Mouse (Mus musculus) neural tube, embryonic 14.5 days (tissue): ENCODE results near the gene Pglyrp2. TPM values are rescaled to one million over a fixed set of nuclear protein-coding genes. Genes with fewer than 3 reads are reported as not detected.

ENCODE experiments used
- ATAC-seq: fragments of 200-750 bp; cut with Nextera tagmentation; 2 replicates; pipeline ENCODE4 v1.8.0; 2017; ENCODE audit warnings: low read depth, mild to moderate bottlenecking, moderate TSS enrichment, moderate library complexity
- H3K27ac ChIP-seq: fragments of 300-500 bp; sonication (generic); 2 replicates; pipeline ENCODE4 v1.5.1; 2014; ENCODE audit warnings: low read depth, mild to moderate bottlenecking, control low read depth, low read length, moderate library complexity, mixed read lengths
- H3K27me3 ChIP-seq: fragments of 300-500 bp; sonication (generic); 2 replicates; pipeline ENCODE4 v1.6.1; 2014; ENCODE audit warnings: low read length; ENCODE audit not compliant: control insufficient read depth, insufficient read depth
- H3K36me3 ChIP-seq: fragments of 300-500 bp; sonication (generic); 2 replicates; pipeline ENCODE4 v1.6.1; 2014; ENCODE audit warnings: low read length, mixed read lengths; ENCODE audit not compliant: control insufficient read depth, insufficient read depth
- H3K4me1 ChIP-seq: fragments of 300-500 bp; sonication (generic); 2 replicates; pipeline ENCODE4 v1.6.1; 2014; ENCODE audit warnings: low read length; ENCODE audit not compliant: control insufficient read depth, insufficient read depth
- H3K4me2 ChIP-seq: fragments of 300-500 bp; sonication (generic); 2 replicates; pipeline ENCODE4 v1.6.1; 2014; ENCODE audit warnings: mild to moderate bottlenecking, low read depth, low read length, control low read depth
- H3K4me3 ChIP-seq: fragments of 300-500 bp; sonication (generic); 2 replicates; pipeline ENCODE4 v1.5.1; 2014; ENCODE audit warnings: low read depth, low read length, control low read depth, mixed read lengths
- H3K9ac ChIP-seq: fragments of 300-500 bp; sonication (generic); replicated peaks from 2 replicates; pipeline ENCODE4 v1.6.1; 2014; ENCODE audit warnings: low read depth, mild to moderate bottlenecking, control low read depth, low read length, mixed read lengths
- H3K9me3 ChIP-seq: fragments of 300-500 bp; sonication (generic); 2 replicates; pipeline ENCODE4 v1.6.1; 2016; ENCODE audit warnings: low read length; ENCODE audit not compliant: control insufficient read depth
- WGBS: fragments of 180-500 bp; shearing (Covaris S2); extraction: QIAGEN DNeasy Blood & Tissue Kit; methylation state at CpG from one replicate; pipeline ENCODE4 v1.1.7; 2014; 5-methylcytosine and 5-hydroxymethylcytosine counted together
- polyA plus RNA-seq: library from polyadenylated mRNA; unstranded; fragments of >200 nt; fragmentation: Nextera tagmentation; extraction: Ambion mirVana; gene quantifications from 2 replicates; pipeline ENCODE4 v1.2.1, GENCODE M21; 2014

Gene Pglyrp2
- polyA plus RNA-seq, 1 experiment from 2014 or later: not detected

DNA sequence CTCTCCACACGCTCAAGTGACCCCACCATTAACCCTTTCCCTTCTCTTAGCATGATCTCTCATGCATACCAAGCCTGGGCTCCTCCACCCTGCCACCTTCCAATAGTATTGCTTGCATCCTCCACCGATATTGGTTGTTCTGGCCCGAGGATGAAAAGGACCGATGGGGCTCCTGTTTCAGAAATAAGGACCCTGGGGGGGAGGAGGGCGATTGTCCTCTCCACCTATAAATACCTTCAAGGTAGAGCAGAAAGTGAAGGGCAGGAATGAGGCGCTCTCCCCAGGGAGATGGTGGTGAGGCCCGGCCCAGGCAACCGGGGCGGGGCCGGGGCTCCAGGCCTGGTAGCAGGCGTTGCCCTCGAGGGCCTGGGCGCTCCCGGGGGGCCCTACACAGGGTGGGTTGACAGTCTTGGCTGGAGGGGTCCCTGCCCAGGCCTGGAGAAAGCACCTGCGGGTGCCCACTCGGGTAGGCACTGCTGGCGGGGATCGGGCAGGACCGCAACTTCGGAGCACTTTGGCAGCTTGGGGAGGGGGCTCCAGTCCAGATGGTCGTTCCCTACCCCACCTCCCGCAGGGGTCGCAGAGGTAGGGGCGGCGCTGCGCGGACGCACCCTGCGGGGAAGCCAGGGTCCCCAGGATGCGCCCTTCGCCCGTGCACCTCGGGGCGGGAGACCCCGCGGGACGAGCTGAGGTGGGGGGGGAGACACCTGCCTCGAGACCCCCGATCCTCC is 35.4 kb downstream of the Pglyrp2 start:
- H3K4me2 ChIP-seq: peak overlapping the region; percentile 94
- ATAC-seq: peak; percentile 59
- no peaks in the 10 kb centered on the region for H3K9me3 ChIP-seq
- H3K27me3 ChIP-seq: peaks cover 16% of the 10 kb centered on the region
- peaks cover 10% of the 10 kb centered on the region for H3K36me3 ChIP-seq
- H3K27ac ChIP-seq: peak overlapping the region; percentile 84
- H3K9ac ChIP-seq: peak overlapping the region; percentile 88
- peak overlapping the region; percentile 82 for H3K4me3 ChIP-seq
- WGBS: under 1% methylated on average over 21 of the region's 39 CpGs
- peaks cover 11% of the 10 kb centered on the region; the same call in 1 of the 2 replicates for H3K4me1 ChIP-seq

- H3K27me3 ChIP-seq: peaks cover 16% of the 10 kb centered on the region
- H3K9me3 ChIP-seq: no peaks in the 10 kb centered on the region
- ATAC-seq: 0 out of 2 replicates have a peak, but pooled peaks have one; percentile 1
- peaks cover 11% of the 10 kb centered on the region; the same call in 1 of the 2 replicates for H3K4me1 ChIP-seq
- 34% methylated on average over 7 of the region's 7 CpGs for WGBS
- peak overlapping the region; percentile 82 for H3K4me3 ChIP-seq
- no peak overlapping the region for H3K27ac ChIP-seq
- peak overlapping the region; percentile 94 for H3K4me2 ChIP-seq
- peaks cover 10% of the 10 kb centered on the region for H3K36me3 ChIP-seq
- peak overlapping the region; percentile 88 for H3K9ac ChIP-seq
Observed at GRCm38 (mm10) chr17:32387986-32388369, 36.0 kb downstream of the Pglyrp2 start.

GRCm38 (mm10) chr17:32386659-32387432 is 37.1 kb downstream of the Pglyrp2 start:
- H3K4me2 ChIP-seq: no peak overlapping the region
- H3K4me1 ChIP-seq: peaks cover 11% of the 10 kb centered on the region; the same call in 1 of the 2 replicates
- no peak for ATAC-seq
- peaks cover 10% of the 10 kb centered on the region for H3K36me3 ChIP-seq
- H3K9ac ChIP-seq: no peak overlapping the region
- WGBS: 70% methylated on average over 9 of the region's 9 CpGs
- H3K4me3 ChIP-seq: no peak overlapping the region
- peaks cover 7% of the 10 kb centered on the region for H3K27me3 ChIP-seq
- no peaks in the 10 kb centered on the region for H3K9me3 ChIP-seq
- no peak overlapping the region for H3K27ac ChIP-seq

DNA sequence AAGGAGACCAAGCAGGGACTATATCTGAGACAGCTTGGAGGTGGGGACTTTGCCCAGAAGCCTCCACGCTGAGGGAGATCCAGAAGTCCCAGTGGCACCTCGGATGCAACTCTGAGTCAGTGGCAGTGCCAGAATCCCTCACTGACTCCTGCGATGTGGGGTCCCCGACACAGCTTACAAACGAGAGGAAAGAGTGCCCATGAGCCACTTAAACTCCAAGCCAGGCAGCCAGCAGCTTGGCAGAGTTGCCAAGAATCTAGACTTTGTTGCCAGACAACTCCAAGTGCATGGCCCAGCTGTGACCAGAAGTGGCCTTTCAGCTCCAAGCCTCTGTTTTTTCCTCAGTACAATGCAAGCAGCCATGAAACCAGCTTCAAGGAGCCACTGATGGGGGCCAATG is 40.3 kb downstream of the Pglyrp2 start:
- peaks cover 10% of the 10 kb centered on the region for H3K36me3 ChIP-seq

DNA sequence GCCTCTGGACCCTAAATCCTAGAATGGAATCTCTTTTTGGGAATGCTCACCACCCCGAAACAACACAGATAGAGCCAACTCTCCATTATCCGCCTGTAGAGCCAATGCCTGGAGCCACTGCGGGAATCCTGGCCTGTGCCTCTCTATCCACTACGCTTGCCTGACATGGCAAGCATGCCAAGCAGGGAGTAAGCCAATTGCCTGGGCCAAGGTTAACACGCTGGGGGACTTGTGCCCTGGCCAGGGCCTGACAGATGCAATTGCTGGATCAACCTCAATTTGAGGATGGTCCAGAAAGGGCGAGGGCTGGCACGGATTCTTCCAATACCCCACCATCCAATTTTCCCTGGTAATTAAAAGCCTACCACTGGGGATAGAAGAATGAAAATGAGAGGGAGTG is 41.4 kb downstream of the Pglyrp2 start:
- H3K4me3 ChIP-seq: no peak overlapping the region
- peaks cover 12% of the 10 kb centered on the region for H3K36me3 ChIP-seq
- no peak for ATAC-seq
- peaks cover 2% of the 10 kb centered on the region; the same call in 1 of the 2 replicates for H3K4me1 ChIP-seq
- 93% methylated on average over 7 of the region's 7 CpGs for WGBS
- no peaks in the 10 kb centered on the region for H3K27me3 ChIP-seq
- H3K9me3 ChIP-seq: no peaks in the 10 kb centered on the region
- H3K4me2 ChIP-seq: no peak overlapping the region
- H3K9ac ChIP-seq: no peak overlapping the region
- H3K27ac ChIP-seq: no peak overlapping the region

More for the DNA sequence above, 40.3 kb downstream of the Pglyrp2 start:
- Histone ChIP-seq H3K27ac (no peak overlapping the region), H3K9ac (no peak overlapping the region), H3K4me1 (peaks cover 11% of the 10 kb centered on the region; the same call in 1 of the 2 replicates), H3K4me2 (no peak overlapping the region), H3K27me3 (no peaks in the 10 kb centered on the region), H3K9me3 (no peaks in the 10 kb centered on the region), H3K4me3 (no peak overlapping the region)
- WGBS: 81% methylated on average over 5 of the region's 5 CpGs
- no peak for ATAC-seq

- H3K4me3 ChIP-seq: no peak overlapping the region
- H3K9me3 ChIP-seq: no peaks in the 10 kb centered on the region
- 86% methylated on average over 2 of the region's 2 CpGs for WGBS
- no peak overlapping the region for H3K9ac ChIP-seq
- H3K4me2 ChIP-seq: no peak overlapping the region
- H3K4me1 ChIP-seq: no peaks in the 10 kb centered on the region
- H3K27me3 ChIP-seq: no peaks in the 10 kb centered on the region
- no peak overlapping the region for H3K27ac ChIP-seq
- peaks cover 11% of the 10 kb centered on the region for H3K36me3 ChIP-seq
- no peak for ATAC-seq
Observed at GRCm38 (mm10) chr17:32378786-32379185, 45.2 kb downstream of the Pglyrp2 start.

DNA sequence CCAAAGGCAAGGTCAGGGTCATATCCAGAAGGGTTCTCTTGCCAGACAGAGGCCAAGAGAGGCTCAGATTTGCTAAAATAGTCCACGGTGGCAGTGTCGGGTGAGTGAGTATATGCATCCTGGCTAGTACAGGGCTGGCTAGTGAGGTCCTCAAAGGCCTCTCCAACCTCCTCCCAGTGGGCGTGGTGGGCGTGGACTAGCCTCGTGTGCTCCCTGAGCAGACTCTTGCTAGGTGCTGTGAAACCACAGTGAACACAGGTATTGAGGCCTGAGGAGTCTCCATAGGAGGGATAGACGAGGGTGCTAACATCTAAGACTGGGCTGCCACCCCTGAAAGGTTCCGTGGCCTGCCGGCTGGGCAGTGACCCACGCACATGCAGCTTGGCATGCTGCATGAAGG is 46.8 kb downstream of the Pglyrp2 start:
- Histone ChIP-seq H3K4me1 (no peaks in the 10 kb centered on the region), H3K36me3 (peaks cover 11% of the 10 kb centered on the region; the same call in 1 of the 2 replicates), H3K4me3 (no peak overlapping the region), H3K9ac (no peak overlapping the region), H3K4me2 (no peak overlapping the region), H3K27ac (no peak overlapping the region), H3K9me3 (no peaks in the 10 kb centered on the region), H3K27me3 (no peaks in the 10 kb centered on the region)
- ATAC-seq: no peak
- 89% methylated on average over 9 of the region's 9 CpGs for WGBS

- no peaks in the 10 kb centered on the region for H3K4me1 ChIP-seq
- H3K4me3 ChIP-seq: no peak overlapping the region
- H3K4me2 ChIP-seq: no peak overlapping the region
- H3K27me3 ChIP-seq: no peaks in the 10 kb centered on the region
- H3K36me3 ChIP-seq: peaks cover 11% of the 10 kb centered on the region; the same call in 1 of the 2 replicates
- whole genome bisulfite sequencing: 87% methylated on average over 15 of the region's 15 CpGs
- no peak overlapping the region for H3K27ac ChIP-seq
- ATAC-seq: no peak
- no peak overlapping the region for H3K9ac ChIP-seq
- H3K9me3 ChIP-seq: no peaks in the 10 kb centered on the region
Observed at GRCm38 (mm10) chr17:32376475-32376874, 47.5 kb downstream of the Pglyrp2 start.
